Mouse (Mus musculus) heart, postnatal 4 days (tissue): ENCODE measurements at regions not wholly inside any gene's neighbourhood (a gene's known extent, or its start where the extent isn't known, plus 50 kb on each side); places are given as distances from the start of the nearest gene placed in this dataset.
"Not testable (repeated sequence)": the region's sequence is repeated elsewhere in the genome, so short reads cannot be mapped to it uniquely, and the experiment has no call there.

Experiments
- DNase-seq: peaks from one replicate; pipeline ENCODE4 v3.0.0; 2021

DNA sequence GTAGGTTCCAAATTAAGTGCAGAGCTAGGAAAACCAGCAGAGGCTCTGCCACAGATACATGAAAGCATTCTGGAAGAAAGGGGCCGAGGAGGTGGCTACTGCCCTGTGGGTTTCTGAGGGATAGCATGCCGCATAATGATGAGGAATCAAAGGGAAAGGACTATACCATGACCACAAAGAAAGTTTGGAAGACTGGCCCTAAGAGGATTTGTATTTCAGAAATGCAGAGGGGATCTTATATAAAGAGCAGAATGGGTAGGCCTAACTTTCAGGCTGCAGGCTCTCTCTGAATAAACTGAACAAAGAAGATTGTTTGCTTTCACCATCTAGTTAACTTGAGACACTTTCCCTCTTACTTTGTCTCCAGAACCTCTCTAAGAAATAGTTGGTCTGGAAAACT, 777.9 kb downstream of the Basp1 start:
- DNase-seq: no peak

GRCm38 (mm10) chr15:24596242-24596641, 817.3 kb downstream of the Basp1 start:
- peak; percentile 45 for DNase-seq

DNA sequence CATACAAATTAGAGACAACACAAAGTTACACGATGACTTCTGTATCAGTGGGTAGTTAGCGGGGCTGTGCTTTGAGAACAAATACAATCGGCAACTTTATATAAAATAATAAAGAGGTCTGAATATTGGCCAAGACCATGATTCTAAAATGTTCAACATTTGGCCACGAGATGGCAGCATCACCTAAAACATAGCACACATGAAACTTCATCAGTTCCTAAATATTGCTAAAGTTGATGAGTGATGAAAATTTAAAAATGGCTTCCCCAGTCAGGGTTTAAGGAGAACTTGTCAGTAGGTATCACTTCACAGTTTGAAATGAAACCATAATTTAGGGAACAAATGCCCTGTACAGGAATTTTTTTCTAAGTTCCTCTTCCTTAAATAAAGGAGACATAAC, 824.6 kb downstream of the Basp1 start:
- DNase-seq: peak; percentile 71

DNA sequence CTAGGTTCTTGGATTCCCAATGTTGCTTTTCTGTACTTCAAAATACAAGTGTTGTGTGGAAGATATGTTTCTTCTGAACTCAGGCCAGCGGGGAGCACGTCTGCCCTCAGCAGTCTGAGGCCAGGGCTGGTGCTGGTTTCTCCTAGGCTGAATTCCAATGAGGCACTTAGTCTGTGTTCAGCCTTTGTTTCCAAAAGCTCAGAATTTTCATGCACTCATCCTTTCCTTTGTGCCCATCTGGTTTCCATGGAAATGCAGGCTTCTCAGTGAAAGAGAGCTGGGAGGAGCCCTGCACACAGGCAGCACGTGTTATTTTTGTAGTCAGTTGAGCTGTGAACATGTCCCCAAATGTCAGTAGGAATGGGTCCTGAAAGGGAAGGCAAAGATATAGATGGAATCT, 846.6 kb downstream of the Basp1 start:
- DNase-seq: no peak

GRCm38 (mm10) chr15:24556806-24557205, 856.8 kb downstream of the Basp1 start:
- DNase-seq: no peak

GRCm38 (mm10) chr15:24550108-24550507, 863.5 kb downstream of the Basp1 start:
- no peak for DNase-seq

DNA sequence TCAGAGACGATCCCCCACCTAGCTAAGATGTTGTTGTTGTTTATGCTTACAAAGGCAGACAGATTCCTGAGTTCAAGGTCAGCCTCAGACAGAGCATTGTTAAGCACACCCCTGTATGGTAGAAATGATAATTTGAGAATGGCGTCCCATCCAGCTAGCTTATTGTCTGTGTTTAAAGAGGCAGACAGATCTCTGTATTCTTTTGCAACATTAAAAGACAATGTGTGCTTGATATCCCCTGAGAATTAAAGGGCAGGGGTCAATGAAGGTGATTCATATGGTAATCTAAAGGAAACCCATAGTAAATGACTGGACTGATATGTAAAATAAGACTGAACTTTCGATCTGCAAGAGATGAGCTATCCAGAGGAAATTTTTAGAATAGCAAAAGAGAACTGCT, 883.5 kb downstream of the Basp1 start:
- no peak for DNase-seq

DNA sequence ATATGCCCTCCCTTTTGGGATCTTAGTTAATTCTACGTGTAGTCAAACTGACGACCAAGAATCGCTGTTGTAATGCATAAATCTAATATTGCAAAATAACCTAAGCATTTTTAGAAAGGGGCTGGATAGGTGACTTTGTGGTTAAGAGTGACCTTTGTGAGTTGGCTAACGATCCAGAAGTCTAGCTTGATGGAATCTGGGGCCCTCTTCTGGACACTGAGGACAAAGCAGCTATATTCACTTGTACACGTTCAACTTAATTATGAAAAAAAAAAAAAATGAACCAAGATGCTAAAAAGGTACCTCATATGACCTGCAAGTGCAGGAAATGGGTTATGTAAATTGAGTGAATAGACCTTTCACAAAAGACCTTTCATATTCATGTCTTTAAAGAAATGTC, 886.2 kb downstream of the Basp1 start:
- DNase-seq: no peak

- no peak for DNase-seq
Observed at GRCm38 (mm10) chr15:24513926-24514325, 899.6 kb downstream of the Basp1 start.

DNA sequence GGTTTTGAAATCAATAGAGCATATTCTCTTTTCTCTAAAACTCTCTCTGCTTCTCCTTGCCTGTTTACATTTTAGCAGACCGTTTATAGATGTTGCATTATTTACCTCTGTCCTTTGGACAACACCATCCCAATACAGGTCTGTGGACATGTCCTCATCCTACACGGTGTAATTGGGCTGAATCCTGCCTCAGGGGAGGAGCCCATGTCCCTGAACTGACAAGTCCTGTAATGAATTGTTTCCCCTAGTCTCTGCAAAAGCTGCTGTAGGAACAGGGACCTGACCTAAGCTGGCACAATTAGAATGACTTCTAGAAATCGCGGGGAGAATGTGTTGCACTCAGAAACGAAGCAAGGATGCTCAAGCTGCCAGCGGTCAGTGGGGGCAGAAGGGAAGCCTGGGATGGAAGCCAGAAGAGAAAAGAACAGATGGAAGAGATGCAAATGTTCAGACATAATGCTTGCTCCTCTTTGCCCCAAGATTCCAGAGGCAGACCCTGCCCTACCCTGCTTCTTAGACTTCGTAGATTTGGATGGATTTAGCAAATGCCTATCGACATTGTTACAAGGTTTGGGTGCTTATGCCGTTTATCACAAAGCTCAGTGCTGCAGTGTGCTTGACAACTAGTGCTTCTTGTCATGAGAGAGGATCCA, 911.5 kb downstream of the Basp1 start:
- DNase-seq: no peak

GRCm38 (mm10) chr15:24486235-24486634, 927.3 kb downstream of the Basp1 start:
- DNase-seq: no peak

GRCm38 (mm10) chr15:24468239-24468638, 945.3 kb downstream of the Basp1 start:
- DNase-seq: no peak

- DNase-seq: no peak
Observed at GRCm38 (mm10) chr15:24457726-24458125, 955.8 kb downstream of the Basp1 start.

- no peak for DNase-seq
Observed at GRCm38 (mm10) chr15:24433083-24433482, 980.5 kb downstream of the Basp1 start.

DNA sequence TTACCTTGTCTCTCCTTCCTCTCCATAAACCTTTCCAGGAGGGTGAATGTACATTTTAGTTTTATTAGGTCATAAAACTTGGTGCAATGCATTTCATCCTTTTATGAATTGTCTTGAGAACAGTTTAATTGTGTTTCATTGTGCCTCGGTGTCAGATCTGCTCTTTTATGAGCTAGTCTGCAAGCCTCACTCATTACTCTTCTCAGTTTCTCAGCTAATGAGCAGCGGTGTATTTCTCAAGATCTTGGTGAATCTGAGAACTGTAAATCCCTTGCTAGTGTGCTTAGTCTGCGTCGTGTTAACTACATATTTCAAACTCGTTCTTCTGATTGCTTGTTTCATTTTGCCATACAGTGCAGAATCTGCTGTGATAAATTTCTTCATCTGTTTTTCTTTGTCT, 984.4 kb downstream of the Basp1 start:
- DNase-seq: no peak

DNA sequence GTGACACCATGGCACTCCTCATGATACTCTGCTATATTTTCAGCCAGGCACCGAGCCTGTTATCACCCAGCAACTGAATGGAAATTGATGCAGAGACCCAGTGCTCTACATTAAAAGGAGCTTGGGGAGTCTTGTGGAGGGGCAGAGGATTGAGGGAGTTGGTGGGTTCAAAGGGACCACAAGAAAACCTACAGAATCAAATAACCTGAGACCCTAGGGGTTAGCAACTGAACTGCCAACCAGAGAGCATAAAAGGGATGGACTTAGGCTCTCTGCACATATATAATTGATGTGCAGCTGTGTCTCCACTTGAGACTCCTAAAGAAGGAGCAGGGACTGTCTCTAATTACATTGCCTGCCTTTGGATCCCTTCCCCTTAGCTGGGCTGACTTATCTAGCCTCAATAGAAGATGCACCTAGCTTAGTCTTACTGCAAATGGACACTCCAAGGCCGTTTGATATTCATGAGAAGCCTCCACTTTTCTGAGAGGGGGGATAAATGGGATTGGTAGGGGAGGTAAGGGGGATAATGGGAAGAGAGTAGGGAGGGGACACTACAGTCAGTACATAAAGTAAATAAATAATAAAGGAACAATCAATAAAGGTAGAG, 991.1 kb downstream of the Basp1 start:
- no peak for DNase-seq

- no peak for DNase-seq
Observed at GRCm38 (mm10) chr15:24419736-24420135, 993.8 kb downstream of the Basp1 start.

GRCm38 (mm10) chr15:24419186-24419585, 994.4 kb downstream of the Basp1 start:
- DNase-seq: no peak

GRCm38 (mm10) chr15:24407691-24408090, 1005.9 kb downstream of the Basp1 start:
- peak; percentile 37 for DNase-seq

DNA sequence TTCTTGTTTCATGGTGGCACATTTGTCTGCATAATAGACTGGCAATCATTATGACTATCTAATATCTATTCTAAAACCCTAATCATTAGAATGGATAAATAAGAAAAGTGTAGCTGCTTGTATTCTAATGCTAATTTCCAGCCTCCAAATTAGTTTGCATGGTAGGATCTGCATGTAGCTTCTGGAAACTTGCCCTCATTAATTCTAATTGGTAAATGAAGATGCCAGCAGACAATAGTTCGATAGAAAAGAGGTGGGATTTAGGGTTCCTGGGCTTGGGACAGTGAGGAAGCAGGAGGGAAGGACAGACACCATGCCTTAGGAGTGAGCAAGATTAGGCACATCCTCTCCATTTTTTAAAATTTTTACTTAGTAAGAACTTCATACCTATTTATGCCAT, 1008.3 kb downstream of the Basp1 start:
- DNase-seq: no peak

DNA sequence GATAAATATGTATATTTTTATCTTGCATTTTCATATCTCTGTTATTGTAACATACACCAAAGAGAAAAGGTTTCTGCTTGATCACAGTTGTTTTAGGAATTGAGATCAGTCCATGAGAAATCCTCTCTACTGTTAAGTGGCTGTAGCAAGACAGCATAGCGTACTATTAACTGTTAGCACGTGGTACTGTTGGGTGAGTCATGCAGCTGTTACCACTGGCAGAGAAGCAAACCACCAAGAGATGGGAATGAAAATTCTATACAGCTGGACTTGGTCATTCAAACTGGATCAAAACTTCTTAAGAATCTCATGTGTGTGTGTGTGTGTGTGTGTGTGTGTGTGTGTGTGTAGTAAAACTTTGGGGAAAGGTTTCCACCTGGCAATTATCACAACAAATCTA, 1013.5 kb downstream of the Basp1 start:
- no peak for DNase-seq

- no peak for DNase-seq
Observed at GRCm38 (mm10) chr15:24358398-24358797, 1055.2 kb downstream of the Basp1 start.

DNA sequence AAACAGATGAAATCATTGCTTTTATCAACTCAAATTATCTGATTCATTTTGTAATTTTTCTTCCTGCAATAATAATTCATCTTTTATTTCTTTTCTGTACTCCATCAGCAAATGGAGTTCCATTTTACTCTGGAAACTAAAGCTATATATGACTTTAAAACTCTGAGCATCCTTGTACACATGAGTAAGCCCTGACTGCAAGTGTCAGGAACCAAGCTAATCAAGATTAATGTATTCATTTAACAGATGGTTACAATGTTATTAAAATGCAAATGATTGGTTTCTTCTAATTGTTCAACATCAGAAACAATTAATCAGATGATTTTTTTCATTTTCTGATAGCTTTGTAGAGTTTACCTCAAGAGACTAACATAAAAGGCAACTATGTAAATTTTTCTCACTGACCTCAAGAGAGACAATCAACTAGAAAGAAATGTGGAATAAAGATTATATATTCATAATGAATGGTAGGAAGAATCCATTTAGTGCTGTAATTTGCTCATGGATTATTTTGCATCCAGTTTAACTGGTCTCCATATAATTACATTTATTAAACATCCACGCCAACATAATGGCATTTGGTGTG, 1064.5 kb downstream of the Basp1 start:
- DNase-seq: no peak

DNA sequence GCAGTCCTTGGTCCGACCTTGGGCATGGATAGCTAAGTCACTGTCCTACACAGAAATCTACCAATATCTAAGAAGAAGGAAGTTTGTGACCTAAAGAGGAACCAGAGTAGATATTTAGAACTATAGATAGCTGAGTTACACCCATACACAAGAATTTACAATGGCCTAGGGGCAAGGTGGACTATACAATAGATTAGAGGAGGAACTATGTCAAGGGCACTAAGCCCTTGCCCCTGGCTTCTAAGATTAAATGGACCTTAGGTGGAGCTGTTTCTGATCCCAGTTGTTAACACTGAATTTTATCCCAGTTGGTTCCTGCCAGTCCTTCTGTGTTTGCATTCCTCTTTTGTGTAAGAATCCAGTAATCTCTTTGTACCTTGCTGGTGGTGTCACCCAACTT, 1077.7 kb downstream of the Basp1 start:
- not testable (repeated sequence) for DNase-seq
